Mouse (Mus musculus): ENCODE measurements around the gene Rbfox1.

DNA sequence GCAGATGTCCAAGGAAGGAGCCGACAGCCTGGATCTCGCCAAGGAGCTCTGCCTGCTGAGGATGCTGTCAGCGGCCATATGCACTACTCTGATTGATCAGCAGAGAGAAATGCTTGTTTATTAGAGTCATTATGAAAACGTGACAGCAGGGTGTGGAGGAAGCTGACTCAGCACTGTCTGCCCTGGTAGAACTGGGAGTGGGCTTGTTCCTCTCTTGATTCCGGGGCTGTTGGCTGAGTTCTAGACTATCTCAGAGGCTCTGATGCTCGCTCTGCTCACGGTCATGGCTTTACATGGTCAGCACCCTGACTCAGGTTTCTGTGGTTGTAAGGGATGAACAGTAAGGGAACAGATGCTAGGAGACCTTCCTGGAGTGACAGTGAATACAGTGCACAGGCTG lies 10.4 kb downstream of the Rbfox1 start:
- TF ChIP-seq POLR2A (IDR thresholded peaks at IDR 0.05; ENCODE audit: insufficient read depth, low read depth, low read length) = no peak
- no peak for TF ChIP-seq CTCF (IDR thresholded peaks at IDR 0.05; ENCODE audit: insufficient read depth, low read depth, low read length)

Data from olfactory bulb, adult 2 months (tissue).